Mouse (Mus musculus): ENCODE data around the gene Smarcal1.

Smarcal1 gene

DNA sequence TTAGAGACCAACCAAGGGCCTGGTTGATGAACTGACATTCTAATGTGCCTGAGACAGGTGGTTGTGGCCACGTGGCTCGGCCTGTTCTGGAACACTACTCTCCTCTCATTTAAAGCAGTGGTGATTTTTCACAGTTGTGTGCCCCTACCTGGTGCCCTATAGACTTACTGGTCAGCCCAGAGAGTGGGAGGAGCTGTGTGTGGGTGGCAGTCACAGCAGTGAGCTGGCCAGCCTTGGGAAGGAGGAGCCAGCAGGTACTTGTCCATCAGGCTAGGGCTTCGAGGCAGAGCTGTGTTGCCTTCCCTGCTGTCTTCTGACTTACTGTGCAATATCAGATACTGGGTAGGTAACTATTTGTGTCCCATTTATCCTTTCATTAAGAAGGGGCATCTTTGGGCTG lies 9.3 kb downstream of the Smarcal1 start:
- DNase-seq: no peak

DNA sequence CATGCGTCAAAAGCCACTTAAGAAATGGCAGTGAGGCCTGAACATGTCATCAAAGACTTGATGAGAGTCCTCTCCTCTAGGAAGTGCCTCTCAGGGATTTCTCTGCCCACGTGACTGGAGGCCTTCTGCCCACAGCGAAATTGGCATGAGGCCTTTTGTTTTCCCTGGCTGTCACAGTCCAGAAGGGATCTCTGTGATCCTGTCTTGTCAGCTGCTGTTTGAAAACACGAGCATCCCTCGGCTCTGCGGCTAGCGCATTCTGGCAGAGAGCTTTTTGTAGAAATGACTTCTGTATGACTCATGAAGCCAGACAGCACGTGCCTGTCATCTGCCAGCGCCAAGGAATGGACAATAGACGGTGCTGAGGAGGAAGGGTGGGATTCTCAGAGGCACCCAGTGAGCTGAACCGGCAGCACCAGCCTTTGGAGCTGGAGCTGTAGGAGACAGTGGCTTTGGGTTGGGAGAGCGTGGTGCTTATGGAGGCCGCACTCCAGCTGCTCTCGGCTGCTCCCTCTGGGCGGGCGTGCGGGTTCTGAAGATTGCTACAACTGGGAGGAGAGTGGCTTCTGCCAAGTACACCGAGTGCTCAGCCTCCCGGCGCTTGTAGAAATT lies 10.4 kb downstream of the Smarcal1 start:
- DNase-seq: peak; percentile 42

DNA sequence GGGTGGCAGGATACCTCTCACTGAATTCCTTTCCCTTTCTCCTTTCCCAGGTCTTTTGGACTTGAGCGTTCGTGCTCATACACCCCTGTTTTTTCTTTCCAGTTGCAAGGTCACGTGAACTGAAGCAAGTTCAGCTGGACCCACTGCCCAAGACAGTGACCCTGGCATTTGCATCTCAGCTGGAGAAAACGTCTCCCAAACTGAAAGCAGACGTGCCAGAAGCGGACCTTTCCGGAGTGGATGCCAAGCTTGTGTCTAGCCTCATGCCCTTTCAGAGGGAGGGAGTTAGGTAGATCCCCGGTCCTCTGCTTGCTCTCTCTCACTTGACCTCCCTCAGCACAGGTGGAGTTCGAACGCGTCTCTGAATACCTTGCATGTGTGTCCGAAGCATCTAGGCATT lies 12.6 kb downstream of the Smarcal1 start:
- DNase-seq: no peak

DNA sequence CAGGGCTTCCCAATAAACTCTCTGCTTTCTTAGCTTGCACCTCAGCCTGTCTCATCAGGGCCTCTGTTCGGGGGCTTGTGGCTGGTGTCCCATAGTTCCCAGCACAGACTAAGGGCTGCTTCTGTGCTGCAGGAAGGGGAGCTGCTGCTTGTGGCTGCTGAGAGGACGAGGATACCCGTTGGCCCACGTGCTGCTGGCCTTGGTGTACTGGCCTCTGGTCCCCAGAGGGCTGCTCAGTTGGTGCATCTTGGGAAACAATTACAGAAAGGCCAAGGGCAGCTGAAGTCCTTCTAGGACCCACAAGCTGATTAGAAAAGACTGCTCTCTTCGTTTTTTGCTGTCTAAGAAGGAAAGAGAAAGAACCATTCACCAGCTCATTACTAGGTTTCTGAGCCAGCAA lies 13.2 kb downstream of the Smarcal1 start:
- no peak for DNase-seq

DNA sequence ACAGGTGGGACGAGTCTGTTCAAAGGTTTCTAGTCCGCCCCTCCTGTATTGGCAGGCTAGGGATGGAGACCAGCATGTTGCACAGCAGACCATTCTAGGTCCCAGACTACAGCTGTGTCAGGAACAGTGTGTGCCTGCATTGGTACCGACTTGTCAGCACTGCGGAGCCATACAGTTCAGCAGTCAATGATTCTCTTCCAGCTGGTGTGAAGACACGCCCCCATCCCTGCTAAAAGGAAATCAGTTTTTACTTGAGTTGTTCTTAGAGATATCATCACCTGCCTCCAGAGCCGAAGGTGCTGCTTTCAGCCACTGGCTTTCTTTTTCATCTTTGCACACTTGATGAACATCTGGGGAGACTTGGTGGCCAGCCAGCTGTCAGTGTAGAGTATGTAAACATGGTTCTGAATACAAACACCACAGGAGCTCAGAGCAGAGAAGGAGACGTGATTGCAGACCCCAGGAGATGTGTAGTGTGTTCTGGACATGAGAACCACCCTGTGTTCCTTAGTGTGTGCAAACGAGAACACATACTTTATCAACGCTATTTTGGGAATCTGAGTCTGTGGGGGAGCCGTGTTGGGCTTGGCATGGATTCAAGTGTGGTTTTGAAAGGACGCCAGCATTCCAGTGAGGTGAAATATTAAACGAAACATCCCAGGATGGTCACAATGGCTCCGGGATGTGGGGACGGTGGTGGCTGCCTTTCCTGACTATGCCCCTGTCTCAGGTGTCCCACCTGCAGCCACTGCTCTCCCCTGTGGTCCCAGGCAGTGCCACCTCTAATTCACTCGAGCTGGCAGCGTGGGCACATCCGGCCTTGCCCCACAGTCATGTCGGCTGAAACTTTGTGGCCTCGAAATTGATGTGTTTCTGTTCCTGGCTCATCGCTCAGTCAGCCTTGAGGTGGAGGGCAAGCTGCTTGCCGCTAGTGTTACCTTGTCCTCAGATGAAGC lies 16.4 kb downstream of the Smarcal1 start:
- DNase-seq: no peak

DNA sequence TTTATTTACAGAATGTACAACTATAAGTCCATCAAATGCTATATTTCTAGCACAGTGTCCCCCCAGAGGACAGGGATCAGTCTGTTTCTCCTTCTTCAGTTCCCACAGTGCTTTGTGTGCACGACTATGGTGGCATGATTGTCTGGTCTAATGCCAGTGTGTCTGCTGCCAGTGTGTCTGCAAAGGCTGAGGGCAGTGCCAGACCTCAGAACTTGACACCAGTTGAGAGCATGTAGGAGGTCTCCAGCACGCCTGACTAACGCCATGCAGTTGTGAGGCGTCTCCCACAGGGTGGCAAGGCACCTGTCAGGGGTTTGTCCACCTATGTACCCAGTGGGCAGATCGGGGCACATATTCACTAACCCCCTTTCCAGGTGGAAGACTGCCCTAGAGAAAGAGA lies 17.7 kb downstream of the Smarcal1 start:
- no peak for DNase-seq

DNA sequence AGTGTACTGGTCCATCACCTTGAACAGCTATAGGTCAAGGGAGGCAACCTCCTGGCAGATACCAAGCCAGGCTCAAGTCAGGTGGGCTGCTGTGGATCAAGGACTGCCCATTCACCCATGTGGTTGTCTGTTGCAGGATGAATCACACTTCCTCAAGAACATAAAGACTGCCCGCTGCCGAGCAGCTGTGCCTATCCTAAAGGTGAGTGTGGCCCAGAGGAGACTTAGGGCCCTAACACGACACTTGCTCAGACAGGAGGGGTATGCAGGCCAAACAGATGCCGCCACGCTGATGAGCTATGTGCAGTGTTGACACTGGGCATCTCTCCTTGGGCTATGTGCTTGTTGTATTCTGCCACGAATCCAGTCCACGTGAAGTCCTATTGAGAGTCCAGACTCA lies 18.2 kb downstream of the Smarcal1 start:
- DNase-seq: no peak

DNA sequence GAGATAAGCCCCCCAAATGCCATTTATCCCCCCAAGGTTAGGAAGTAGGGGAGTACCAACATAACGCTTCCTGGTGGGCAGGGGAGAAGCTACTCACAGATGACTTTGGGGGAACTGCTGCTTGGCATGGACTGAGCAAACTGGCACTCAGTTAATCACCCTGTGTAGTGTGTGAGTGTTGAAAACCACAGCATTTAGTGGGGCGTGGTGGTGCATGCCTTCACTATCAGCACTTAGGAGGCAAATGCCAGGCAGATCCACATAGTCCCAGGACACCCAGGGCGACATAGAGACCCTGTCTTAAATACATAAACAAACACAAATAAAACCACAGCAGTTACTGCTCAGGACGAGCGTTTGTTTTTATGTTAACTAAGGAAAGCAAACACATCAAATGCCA lies 19.1 kb downstream of the Smarcal1 start:
- DNase-seq: no peak

DNA sequence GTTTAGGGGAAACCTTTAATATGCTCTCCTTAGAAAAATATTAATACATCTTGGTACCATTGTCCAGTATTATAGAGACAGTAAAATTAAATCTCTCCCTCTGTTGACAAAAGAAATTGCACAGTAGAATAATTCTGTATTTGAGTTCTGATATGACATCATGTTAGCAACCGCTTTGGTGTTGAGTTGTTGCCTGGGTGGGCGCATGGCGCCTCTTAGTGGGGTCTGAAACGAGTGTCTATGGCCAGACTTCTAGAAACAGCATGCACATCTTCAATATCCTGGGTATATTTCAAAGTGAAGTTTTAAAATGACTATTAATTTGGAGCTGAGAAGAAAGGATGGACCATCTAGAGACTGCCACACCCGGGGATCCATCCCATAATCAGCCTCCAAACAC lies 19.8 kb downstream of the Smarcal1 start:
- DNase-seq: no peak

DNA sequence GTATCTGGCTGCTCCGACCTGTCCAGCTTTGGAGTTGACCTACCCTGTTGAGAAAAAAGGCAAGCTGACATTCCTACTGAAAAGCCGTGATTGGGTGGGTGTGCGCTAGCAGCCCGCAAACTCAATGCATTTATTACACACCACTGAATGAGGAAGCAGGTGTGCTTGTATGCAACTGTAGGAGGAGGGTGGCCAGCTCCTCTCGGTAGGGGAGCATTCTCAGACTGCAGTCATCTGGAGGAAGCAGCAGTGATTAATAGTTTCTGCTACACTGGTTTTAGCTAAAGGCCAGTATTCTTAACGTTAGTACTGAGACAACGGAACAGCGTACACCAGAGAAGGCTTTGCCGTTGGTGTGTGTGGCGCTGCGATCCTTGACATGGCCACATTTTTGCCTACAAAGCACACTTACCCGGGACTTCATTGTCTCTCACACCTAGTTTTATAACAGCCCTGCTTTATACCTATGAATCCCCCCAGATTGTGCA lies 23.2 kb downstream of the Smarcal1 start:
- DNase-seq: no peak

DNA sequence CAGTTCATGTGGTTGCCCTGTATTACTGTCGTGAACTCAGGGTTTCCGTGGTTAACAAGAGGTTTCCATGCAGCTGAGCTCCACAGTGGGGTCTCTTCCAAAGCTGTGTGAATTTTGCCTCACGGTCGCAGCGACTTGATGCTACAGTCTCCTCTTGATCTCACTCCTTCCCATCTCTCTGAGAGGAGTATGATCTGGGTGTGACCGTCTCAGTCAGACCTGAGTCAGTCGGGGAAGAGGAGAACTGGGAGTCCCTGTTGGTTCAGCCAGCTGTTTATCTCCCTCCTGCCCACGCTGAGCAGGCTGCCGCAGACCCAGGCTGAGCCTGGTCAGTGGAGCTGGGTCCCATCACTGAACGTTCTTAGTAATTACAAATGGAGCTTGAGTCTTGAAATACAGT lies 26.1 kb downstream of the Smarcal1 start:
- no peak for DNase-seq

DNA sequence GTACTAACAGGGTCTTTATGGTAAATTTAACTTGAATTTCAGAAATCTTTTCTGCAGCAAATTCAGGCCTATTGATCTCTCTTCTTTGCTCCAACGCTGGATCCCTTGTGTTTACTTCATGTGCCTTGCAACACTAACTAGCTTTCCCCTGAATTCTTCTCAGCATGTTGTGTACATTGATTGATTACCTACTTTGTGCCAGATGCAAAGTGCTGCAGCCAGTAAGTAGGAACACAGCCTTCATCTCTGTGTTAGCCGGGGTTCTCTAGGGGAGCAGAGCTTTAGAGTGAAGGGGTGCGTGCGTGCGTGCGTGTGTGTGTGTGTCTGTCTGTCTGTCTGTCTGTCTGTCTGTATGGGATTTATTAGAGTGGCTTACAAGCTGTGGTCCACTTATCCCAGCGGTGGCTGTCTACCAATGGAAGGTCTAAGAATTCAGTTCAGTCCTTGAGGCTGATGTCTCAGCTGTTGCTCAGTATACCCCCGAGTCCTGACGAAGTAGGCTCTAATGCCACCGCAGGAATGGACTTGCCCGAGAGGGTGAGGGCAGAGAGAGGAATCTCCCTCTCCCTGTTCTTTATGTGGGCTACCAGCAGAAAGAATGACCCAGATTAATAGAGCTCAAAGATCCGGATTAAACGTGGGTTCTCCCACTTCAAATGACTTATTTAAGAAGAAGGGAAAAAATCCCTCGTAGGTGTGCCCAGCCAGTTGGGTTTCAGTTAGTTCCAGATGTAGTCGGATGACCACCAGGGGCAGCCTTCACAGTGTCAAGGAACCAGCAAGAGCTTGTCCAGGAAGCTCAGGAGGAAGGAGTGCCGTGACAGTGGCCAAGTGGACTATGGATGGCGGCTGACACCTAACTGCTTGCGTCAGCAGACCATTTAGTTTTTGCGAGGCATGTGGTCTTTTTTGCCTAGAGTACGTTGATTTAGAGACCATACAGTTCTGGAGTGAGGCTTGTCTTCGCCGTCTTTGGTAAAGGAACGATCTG lies 27.1 kb downstream of the Smarcal1 start:
- no peak for DNase-seq

DNA sequence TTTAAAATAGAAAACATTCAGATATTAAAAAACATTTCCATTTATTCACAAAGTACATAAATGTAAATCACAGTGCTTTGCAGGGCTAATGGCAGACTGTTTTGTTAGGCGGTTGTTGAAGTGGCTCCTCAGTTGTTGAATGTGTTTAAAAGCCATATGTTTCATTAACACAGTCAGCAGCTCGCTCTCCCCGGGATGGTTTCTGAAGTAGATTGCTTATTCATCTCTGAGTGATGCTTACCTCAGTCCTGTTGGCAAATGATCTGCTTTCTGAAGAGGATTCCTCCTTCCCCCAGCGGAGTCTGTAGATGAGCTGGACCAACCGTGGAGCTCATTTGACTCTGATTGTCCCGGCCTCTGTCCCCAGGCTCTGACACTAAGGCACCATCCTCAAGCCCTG lies 29.1 kb downstream of the Smarcal1 start:
- DNase-seq: no peak

DNA sequence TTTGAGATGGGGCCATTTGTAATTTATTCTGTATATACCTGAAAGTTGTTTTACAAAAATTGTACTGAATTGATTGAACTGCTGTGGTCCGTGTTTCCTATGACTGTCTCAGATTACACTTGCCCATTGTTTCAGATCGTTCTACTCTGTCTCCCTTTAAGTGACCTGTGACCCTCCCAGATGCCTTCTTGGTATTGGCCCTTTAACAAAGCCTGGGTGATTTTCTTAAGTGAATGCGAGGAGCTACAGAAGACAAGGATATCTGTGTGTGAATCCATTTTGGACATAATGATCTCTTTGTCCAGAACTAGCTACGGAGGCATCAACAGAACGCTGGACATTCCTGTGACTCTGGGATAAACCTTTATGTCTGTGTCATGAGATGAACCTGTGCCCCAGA lies 52.2 kb downstream of the Smarcal1 start:
- no peak for DNase-seq

DNA sequence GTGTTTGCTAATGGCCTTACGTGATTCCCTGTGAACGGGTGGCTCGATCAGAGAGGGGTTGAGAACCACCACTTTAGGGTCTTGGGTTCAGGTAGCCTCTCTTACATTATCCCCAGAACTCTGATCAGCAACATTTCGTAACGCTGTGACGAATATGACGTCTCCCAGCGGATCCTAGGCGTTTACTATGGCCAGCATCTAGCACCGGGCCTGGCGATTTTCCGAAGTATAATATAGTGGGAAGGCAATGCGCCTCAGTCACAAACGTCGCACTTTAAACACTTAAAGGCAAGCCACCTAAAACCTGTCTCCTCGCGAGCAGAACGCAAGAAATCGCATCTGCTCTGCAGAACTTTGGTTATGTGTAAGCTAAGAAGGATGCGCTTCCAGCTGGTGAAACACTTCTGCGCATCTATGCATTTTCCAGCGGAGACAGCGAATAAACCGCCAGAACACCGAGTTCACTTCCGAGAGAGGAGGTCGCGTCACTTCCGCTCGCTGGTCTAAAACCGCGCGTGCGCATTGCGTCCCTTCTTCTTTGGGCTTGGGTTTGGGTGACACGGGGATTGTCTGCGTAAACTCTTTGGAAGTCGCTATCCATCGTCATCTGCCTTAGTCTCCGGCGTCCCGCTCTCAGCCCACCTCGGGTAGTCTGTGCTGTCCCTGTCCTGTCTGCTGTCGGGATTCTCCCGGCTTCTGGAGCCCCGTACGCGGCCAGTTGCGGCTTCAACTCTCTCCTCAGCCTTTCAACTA lies 57.8 kb downstream of the Smarcal1 start:
- peak; percentile 42 for DNase-seq

DNA sequence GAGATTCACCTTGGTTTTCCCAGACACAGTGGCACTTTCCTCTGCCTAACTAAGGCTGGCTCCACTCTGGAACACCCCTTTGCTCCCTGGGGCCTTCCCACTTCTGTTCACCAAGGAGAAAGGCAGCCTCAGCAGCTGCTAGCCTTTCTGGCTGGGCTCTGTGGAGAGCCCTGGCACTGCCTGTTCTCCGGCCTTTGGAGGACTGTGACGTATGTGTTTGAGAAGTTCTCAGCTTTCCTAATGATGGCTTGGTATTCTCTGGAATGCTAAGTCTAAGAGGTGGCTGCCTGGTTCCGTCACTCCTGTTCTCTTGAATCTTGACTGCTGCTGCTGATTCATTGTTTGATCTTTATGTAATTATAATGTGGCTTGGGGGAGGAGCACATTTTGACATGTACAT lies 90.0 kb downstream of the Smarcal1 start:
- no peak for DNase-seq

Measured in cerebellum, adult 11 months (tissue).